ENCODE assay signal across 31 mouse cellular contexts in genomic region chr11:69976271-69976670, GRCm38 (mm10). TPM values are rescaled to one million over a fixed set of nuclear protein-coding genes. Genes with fewer than 3 reads are reported as not detected.
"Had no signal": no experiment of that assay in that cellular context is flagged by ENCODE, and none has a peak within 500 bp of the region (broad histone marks: within the 10 kb centered on the region; RNA-seq: fewer than 3 reads in every experiment).

No protein-coding gene starts in this region.

- H3K27ac ChIP-seq: embryonic facial prominence, embryonic 10.5 days; embryonic facial prominence, embryonic 12.5 days; embryonic facial prominence, embryonic 13.5 days; embryonic facial prominence, embryonic 15.5 days; forebrain, embryonic 10.5 days; forebrain, embryonic 12.5 days; forebrain, embryonic 13.5 days; forebrain, embryonic 15.5 days; gastrocnemius, adult 2 months; heart, adult 2 months had no signal

- ATAC-seq: forebrain, embryonic 13.5 days; forebrain, embryonic 14.5 days; forebrain, embryonic 15.5 days; forebrain, embryonic 16.5 days; forebrain, postnatal 0 days had no signal

- H3K4me2 ChIP-seq: embryonic facial prominence, embryonic 12.5 days; embryonic facial prominence, embryonic 13.5 days; embryonic facial prominence, embryonic 15.5 days; forebrain, embryonic 12.5 days; forebrain, embryonic 13.5 days; forebrain, embryonic 15.5 days had no signal

- H3K27me3 ChIP-seq: embryonic facial prominence, embryonic 12.5 days; embryonic facial prominence, embryonic 13.5 days; embryonic facial prominence, embryonic 15.5 days; forebrain, embryonic 12.5 days; forebrain, embryonic 13.5 days; forebrain, embryonic 15.5 days had no signal

- H3K9ac ChIP-seq: embryonic facial prominence, embryonic 12.5 days; embryonic facial prominence, embryonic 13.5 days; embryonic facial prominence, embryonic 15.5 days; forebrain, embryonic 12.5 days; forebrain, embryonic 13.5 days; forebrain, embryonic 15.5 days; forebrain, postnatal 0 days had no signal

- H3K4me3 ChIP-seq: embryonic facial prominence, embryonic 10.5 days; embryonic facial prominence, embryonic 12.5 days; embryonic facial prominence, embryonic 13.5 days; embryonic facial prominence, embryonic 15.5 days; erythroblast, embryonic 14.5 days; forebrain, embryonic 10.5 days; forebrain, embryonic 12.5 days; forebrain, embryonic 13.5 days; forebrain, embryonic 15.5 days; gastrocnemius, adult 2 months; heart, adult 2 months had no signal

- DNase-seq: cerebellum, adult 8-10 months; cerebellum, adult 9-11 months; cerebellum, postnatal 10 days; cerebellum, postnatal 14 days; cerebellum, postnatal 25 days; cerebellum, postnatal 36 days; embryo, embryonic 11 days; forebrain, postnatal 0 days; gastrocnemius, adult 2 months; gastrocnemius, postnatal 10 days; gastrocnemius, postnatal 14 days; gastrocnemius, postnatal 25 days; gastrocnemius, postnatal 36 days; heart, adult 18-20 months; heart, adult 2 months had no signal

- H3K9me3 ChIP-seq: embryonic facial prominence, embryonic 10.5 days; embryonic facial prominence, embryonic 12.5 days; embryonic facial prominence, embryonic 13.5 days; embryonic facial prominence, embryonic 15.5 days; forebrain, embryonic 10.5 days; forebrain, embryonic 12.5 days; forebrain, embryonic 13.5 days; forebrain, embryonic 15.5 days had no signal

RNA-seq across cellular contexts. Expression of gene Cldn7, which starts 11.7 kb away (rescaled TPM):
- total RNA-seq: common myeloid progenitor, adult 5-6 weeks; forebrain, postnatal 0 days; gastrocnemius, adult 18-20 months; gastrocnemius, adult 2 months; gastrocnemius, adult 8-10 months; gastrocnemius, postnatal 36 days; granulocyte monocyte progenitor cell, adult 5-6 weeks; heart, adult 2 months had no signal
- polyA plus RNA-seq: cortical plate, adult 2 months; erythroblast, embryonic 14.5 days; forebrain, embryonic 14.5 days; forebrain, embryonic 16.5 days had no signal
